Mouse (Mus musculus) midbrain, postnatal 0 days (tissue): ENCODE results near the gene Gm20422. TPM values are rescaled to one million over a fixed set of nuclear protein-coding genes. Genes with fewer than 3 reads are reported as not detected.

ENCODE experiments used
- ATAC-seq: fragments of 200-750 bp; cut with Nextera tagmentation; 2 replicates; pipeline ENCODE4 v1.8.0; 2017; ENCODE audit warnings: moderate number of reproducible peaks, mild to moderate bottlenecking, moderate TSS enrichment, moderate library complexity; ENCODE audit not compliant: low FRiP score
- DNase-seq: peaks from one replicate; pipeline ENCODE4 v3.0.0-alpha.2; 2015; ENCODE audit warnings: low spot score
- H3K27ac ChIP-seq: fragments of 300-500 bp; sonication (generic); 2 replicates; pipeline ENCODE4 v1.5.1; 2014; ENCODE audit warnings: low read depth, mild to moderate bottlenecking, low read length, mixed read lengths
- H3K27me3 ChIP-seq: fragments of 300-500 bp; sonication (generic); 2 replicates; pipeline ENCODE4 v1.6.1; 2014; ENCODE audit warnings: low read length, control low read depth, mixed read lengths; ENCODE audit not compliant: insufficient read depth
- H3K36me3 ChIP-seq: fragments of 300-500 bp; sonication (generic); 2 replicates; pipeline ENCODE4 v1.6.1; 2014; ENCODE audit warnings: low read length, control low read depth, mixed read lengths; ENCODE audit not compliant: insufficient read depth
- H3K4me1 ChIP-seq: fragments of 300-500 bp; sonication (generic); 2 replicates; pipeline ENCODE4 v1.6.1; 2014; ENCODE audit warnings: mild to moderate bottlenecking, control low read depth, antibody characterized with exemption, low read length, mixed read lengths; ENCODE audit not compliant: insufficient read depth
- H3K4me2 ChIP-seq: fragments of 300-500 bp; sonication (generic); 2 replicates; pipeline ENCODE4 v1.6.1; 2014; ENCODE audit warnings: low read depth, mild to moderate bottlenecking, low read length, mixed read lengths; ENCODE audit not compliant: poor library complexity, severe bottlenecking
- H3K4me3 ChIP-seq: fragments of 300-500 bp; sonication (generic); 2 replicates; pipeline ENCODE4 v1.5.1; 2014; ENCODE audit warnings: low read depth, mild to moderate bottlenecking, low read length, moderate library complexity
- H3K9ac ChIP-seq: fragments of 300-500 bp; sonication (generic); replicated peaks from 2 replicates; pipeline ENCODE4 v1.6.1; 2014; ENCODE audit warnings: mild to moderate bottlenecking, low read length, moderate library complexity, mixed read lengths; ENCODE audit not compliant: poor library complexity, severe bottlenecking
- H3K9me3 ChIP-seq: fragments of 300-500 bp; sonication (generic); 2 replicates; pipeline ENCODE4 v1.6.1; 2016; ENCODE audit warnings: low read length, control low read depth
- CTCF ChIP-seq: IDR thresholded peaks from 2 replicates; pipeline ENCODE4 v1.5.1; 2016; ENCODE audit warnings: antibody characterized with exemption, mild to moderate bottlenecking
- WGBS: fragments of 180-500 bp; shearing (Covaris S2); extraction: QIAGEN DNeasy Blood & Tissue Kit; methylation state at CpG from one replicate; pipeline ENCODE4 v1.1.7; 2014; 5-methylcytosine and 5-hydroxymethylcytosine counted together
- polyA plus RNA-seq: library from polyadenylated mRNA; unstranded; fragments of >200 nt; fragmentation: Nextera tagmentation; extraction: Ambion mirVana; gene quantifications from 2 replicates; pipeline ENCODE4 v1.2.1, GENCODE M21; 2015
- total RNA-seq: library from RNA; depleted of rRNA; stranded (reverse); fragments of >200 nt; gene quantifications from 2 replicates; pipeline ENCODE4 v1.2.3, GENCODE M21; 2014

The Gm20422 gene
- total and polyA plus RNA-seq, 2 experiments from 2014 or later, result 2.4 TPM; not detected in 1

DNA sequence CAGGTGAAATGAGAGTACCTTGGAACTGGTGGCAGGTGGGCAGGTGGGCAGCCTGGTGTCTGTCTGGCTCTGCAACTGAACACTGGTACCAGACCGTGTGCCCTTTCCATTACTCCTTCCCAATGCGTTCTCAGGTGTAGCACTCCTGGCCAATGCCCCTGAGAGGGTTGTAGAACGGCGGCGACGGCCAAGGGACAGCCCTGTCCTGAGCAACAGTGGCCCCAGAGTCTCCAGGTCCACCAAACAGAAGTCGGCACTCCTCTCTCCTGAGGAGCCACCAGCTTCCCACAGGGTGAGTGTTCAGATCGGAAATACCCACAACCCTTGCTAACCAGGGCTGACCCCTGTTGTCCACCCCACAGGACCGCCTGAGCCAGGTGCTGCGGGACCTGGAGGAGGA is 30.4 kb upstream of the Gm20422 start:
- no peak overlapping the region for H3K27ac ChIP-seq
- 96% methylated on average over 10 of the region's 10 CpGs for WGBS
- no peaks in the 10 kb centered on the region for H3K9me3 ChIP-seq
- peaks cover 5% of the 10 kb centered on the region; the same call in 1 of the 2 replicates for H3K4me1 ChIP-seq
- H3K36me3 ChIP-seq, result peaks cover 67% of the 10 kb centered on the region
- DNase-seq (no peak), ATAC-seq (no peak)
- H3K4me3 ChIP-seq, result no peak overlapping the region
- H3K4me2 ChIP-seq, result no peak overlapping the region
- TF ChIP-seq CTCF, result no peak
- no peaks in the 10 kb centered on the region for H3K27me3 ChIP-seq
- no peak overlapping the region for H3K9ac ChIP-seq

DNA sequence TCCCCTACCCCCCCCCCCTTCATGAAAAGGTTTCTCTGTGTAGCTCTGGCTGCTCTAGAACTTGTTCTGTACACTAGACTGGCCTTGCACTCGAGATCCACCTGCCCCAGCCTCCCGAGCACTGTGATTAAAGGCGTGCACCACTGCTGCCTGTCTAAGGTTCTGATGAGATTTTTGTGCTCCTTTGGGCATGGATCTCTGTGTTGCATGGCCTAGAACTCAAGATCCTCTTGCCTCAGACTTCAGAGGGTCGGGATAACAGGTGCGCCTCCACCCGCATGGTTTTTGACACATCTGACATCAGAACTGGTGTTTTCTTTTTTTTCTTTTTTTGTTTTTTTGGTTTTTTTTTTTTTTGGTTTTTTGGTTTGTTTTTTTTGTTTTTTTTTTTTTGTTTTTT is 29.9 kb upstream of the Gm20422 start:
- ATAC-seq (no peak), DNase-seq (no peak)
- peaks cover 73% of the 10 kb centered on the region for H3K36me3 ChIP-seq
- no peak overlapping the region for H3K4me2 ChIP-seq
- no peak overlapping the region for H3K4me3 ChIP-seq
- no peaks in the 10 kb centered on the region for H3K27me3 ChIP-seq
- H3K9me3 ChIP-seq, result no peaks in the 10 kb centered on the region
- H3K4me1 ChIP-seq, result no peaks in the 10 kb centered on the region
- WGBS, result 94% methylated on average over 6 of the region's 6 CpGs
- H3K9ac ChIP-seq, result no peak overlapping the region
- H3K27ac ChIP-seq, result no peak overlapping the region
- no peak for TF ChIP-seq CTCF

DNA sequence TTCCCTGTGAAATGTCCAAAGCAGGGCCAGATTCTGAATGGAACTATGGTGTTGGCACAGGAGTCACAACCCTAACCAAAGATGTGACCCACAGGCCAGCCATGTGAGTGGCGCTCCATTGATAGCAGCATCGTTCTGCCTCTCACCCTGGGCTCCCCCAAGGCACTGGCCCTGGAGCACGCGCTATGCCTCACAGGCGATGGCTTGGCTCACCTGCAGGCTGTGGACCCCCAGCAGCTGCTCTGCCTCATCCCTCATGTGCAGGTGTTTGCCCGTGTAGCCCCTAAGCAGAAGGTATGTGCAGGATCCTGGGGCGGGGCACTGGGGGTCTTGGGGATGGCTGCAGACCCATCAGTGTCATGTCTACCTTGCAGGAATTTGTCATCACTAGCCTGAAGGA is 28.7 kb upstream of the Gm20422 start:
- DNase-seq (no peak), ATAC-seq (no peak)
- Histone ChIP-seq H3K27me3 (no peaks in the 10 kb centered on the region), H3K4me2 (no peak overlapping the region), H3K4me3 (no peak overlapping the region), H3K4me1 (no peaks in the 10 kb centered on the region), H3K9ac (no peak overlapping the region), H3K36me3 (peaks cover 85% of the 10 kb centered on the region), H3K27ac (no peak overlapping the region), H3K9me3 (no peaks in the 10 kb centered on the region)
- no peak for TF ChIP-seq CTCF
- 95% methylated on average over 7 of the region's 7 CpGs for WGBS

DNA sequence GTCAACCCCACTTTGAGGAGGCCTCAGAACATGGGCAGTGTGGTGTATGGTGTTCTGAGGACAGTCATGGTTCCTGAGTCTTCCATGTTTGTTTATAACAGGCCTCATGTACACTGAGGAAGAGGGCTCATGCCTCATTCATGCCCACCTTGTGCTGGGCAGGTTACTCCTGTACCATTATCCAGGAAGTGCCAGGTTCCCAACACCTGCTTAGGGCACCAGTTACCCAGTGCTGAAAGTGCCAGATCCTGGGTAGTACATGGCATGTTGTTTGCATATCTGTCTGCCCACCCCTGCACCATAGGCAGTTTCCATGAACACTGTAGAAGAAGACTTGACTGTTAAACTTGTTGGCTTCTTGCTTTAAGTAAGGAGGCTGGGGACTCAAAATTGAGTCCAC is 27.5 kb upstream of the Gm20422 start:
- ATAC-seq, result no peak
- no peak overlapping the region for H3K4me2 ChIP-seq
- no peak for TF ChIP-seq CTCF
- no peaks in the 10 kb centered on the region for H3K9me3 ChIP-seq
- no peaks in the 10 kb centered on the region for H3K4me1 ChIP-seq
- H3K27me3 ChIP-seq, result no peaks in the 10 kb centered on the region
- no peak for DNase-seq
- no peak overlapping the region for H3K9ac ChIP-seq
- H3K36me3 ChIP-seq, result peaks cover 90% of the 10 kb centered on the region
- H3K4me3 ChIP-seq, result no peak overlapping the region
- no peak overlapping the region for H3K27ac ChIP-seq

DNA sequence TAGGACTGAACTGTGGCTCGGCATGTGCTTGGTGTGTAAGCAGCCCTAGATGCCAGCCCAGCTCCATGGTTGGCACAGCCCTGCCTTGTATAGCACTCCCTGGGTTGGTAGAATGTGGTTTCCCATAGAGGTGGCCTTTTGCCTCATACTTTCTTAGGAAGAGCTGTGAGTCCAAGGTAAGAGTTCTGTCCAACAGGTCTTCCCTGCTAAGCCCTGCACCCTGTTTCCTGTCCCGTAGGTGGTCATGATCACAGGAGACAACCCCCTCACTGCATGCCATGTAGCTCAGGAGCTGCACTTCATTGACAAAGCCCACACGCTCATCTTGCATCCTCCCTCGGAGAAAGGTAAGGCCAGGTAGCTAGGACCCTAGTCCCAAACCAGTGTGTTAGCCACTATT is 27.1 kb upstream of the Gm20422 start:
- no peak for TF ChIP-seq CTCF
- no peak for DNase-seq
- 97% methylated on average over 4 of the region's 4 CpGs for WGBS

DNA sequence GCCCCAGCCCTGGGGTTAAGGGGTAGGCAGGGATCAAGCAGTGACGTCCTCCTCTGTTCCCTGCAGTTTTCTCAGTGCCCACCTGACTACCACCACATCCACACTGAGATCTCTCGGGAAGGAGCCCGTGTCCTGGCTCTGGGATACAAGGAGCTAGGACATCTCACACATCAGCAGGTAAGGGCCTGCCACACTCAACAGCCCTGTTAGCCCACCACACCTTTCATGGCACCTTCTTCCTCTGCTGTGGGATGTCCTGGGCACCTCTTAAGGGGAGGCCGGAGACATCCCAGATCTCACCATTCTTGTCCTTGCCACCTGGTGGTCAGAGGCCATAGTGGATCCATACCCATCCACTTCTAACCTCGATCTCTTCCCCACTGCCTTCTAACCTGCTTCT is 25.3 kb upstream of the Gm20422 start:
- Histone ChIP-seq H3K36me3 (peaks cover 83% of the 10 kb centered on the region), H3K4me3 (no peak overlapping the region), H3K27me3 (no peaks in the 10 kb centered on the region), H3K4me2 (no peak overlapping the region), H3K9ac (no peak overlapping the region), H3K9me3 (no peaks in the 10 kb centered on the region), H3K27ac (no peak overlapping the region), H3K4me1 (no peaks in the 10 kb centered on the region)
- 93% methylated on average over 5 of the region's 5 CpGs for WGBS
- TF ChIP-seq CTCF, result peak; percentile 24; the same call in 1 of the 2 replicates
- no peak for ATAC-seq
- DNase-seq, result no peak

More for the DNA sequence above, 27.1 kb upstream of the Gm20422 start:
- Histone ChIP-seq H3K4me1 (no peaks in the 10 kb centered on the region), H3K27ac (no peak overlapping the region), H3K4me2 (no peak overlapping the region), H3K4me3 (no peak overlapping the region), H3K36me3 (peaks cover 90% of the 10 kb centered on the region), H3K9ac (no peak overlapping the region), H3K9me3 (no peaks in the 10 kb centered on the region), H3K27me3 (no peaks in the 10 kb centered on the region)
- ATAC-seq, result no peak
